Mouse (Mus musculus) brain, embryonic 14.5 days (tissue): ENCODE measurements at regions not wholly inside any gene's neighbourhood (a gene's known extent, or its start where the extent isn't known, plus 50 kb on each side); places are given as distances from the start of the nearest gene placed in this dataset.

ENCODE experiments used
- DNase-seq: peaks from one replicate; pipeline ENCODE4 v3.0.0-alpha.2; 2011; ENCODE audit warnings: low read depth
- CTCF ChIP-seq: fragments of 200-500 bp; IDR thresholded peaks from 2 replicates; pipeline ENCODE4 v1.5.1; 2012; ENCODE audit warnings: inconsistent platforms, mild to moderate bottlenecking, moderate library complexity, borderline replicate concordance; ENCODE audit not compliant: insufficient read depth, insufficient read length; ENCODE audit errors: extremely low read depth
- POLR2A ChIP-seq: fragments of 200-500 bp; IDR thresholded peaks from 2 replicates; pipeline ENCODE4 v1.6.1; 2012; ENCODE audit warnings: mild to moderate bottlenecking, inconsistent platforms, borderline replicate concordance; ENCODE audit not compliant: poor library complexity, insufficient read depth, insufficient read length, severe bottlenecking; ENCODE audit errors: extremely low read depth

DNA sequence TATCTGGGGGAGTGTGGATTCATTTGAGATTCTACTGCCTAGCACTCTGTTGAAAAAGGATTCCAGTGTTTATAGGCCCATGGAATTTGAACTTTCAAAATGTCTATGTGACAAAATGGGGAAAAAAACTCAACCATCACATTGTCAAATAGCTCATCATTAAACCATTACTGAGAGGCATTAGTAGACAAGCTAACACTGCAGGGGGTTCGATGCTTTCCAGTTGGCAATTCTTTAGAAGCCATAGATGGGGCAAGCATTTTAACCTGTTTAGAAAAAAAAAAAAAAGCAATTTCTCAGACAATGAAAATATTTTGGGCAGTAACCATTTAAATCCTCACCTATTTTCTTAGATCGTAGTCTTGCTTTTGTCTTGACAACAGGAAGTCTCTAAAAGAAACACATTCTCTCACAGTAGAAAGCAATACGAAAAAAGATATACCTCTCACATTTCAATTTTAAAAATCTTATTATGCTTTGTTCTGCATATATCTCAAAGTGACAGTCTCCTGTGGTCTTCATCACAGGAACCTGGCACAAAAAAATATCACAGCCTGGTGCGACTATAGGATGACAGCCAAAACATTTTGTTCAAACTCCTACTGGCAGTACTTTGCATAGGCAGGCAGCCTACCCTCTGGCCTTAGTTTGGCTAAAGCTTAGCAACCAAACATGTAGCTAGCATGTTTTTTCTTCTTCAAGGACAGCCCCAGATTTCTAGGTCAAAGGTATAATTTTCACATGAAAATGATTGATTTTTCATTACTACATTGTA lies 1787.5 kb downstream of the Pcdh19 start:
- TF ChIP-seq POLR2A: no peak
- TF ChIP-seq CTCF: no peak
- peak; percentile 21 for DNase-seq

DNA sequence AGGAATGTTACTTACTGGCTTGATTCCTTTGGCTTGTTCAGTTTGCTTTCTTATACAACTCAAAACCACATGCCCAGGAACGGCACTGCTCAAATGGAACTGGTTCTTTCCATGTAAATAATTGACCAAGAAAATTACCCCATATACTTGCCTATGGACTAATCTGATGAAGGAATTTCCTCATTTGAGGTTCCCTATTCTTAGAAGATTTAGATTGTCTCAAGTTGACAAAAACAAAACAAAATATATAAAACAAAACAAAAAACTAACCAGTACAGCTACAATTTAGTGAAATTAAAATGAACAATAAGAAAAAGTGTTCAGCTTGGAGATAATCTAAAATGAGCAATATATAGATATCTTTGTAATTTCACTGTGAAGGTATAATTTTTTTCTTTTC lies 1803.7 kb downstream of the Pcdh19 start:
- no peak for DNase-seq
- TF ChIP-seq CTCF (no peak), POLR2A (no peak)
